Mouse (Mus musculus) embryonic stem cell, embryonic (primary cell): ENCODE measurements around the gene Plekhg5.

Source experiments
- CTCF ChIA-PET, 4 experiments: fragments of 300-600 bp in 2 of 4; fragments of 350-600 bp in 2 of 4; sonication (Branson Sonifier 250); formaldehyde crosslinking; loops; one replicate each; lab custom pipeline; 2022; ENCODE audit warnings: inconsistent platforms in 2 of 4; lab: Charles Lee
- POLR2A ChIA-PET, 4 experiments: fragments of 300-600 bp in 2 of 4; fragments of 350-600 bp in 2 of 4; sonication (Branson Sonifier 250); formaldehyde crosslinking; loops; one replicate each; lab custom pipeline; 2022; ENCODE audit warnings: antibody characterized with exemption in 4 of 4, inconsistent platforms in 1 of 4; lab: Charles Lee

The Plekhg5 gene

GRCm38 (mm10) chr4:152079931-152080330 lies 7.6 kb downstream of the Plekhg5 start:
- ChIA-PET POLR2A (interaction anchor here in 2 of 4 experiments (1.0 to 1.7 kb wide), 4 partner anchors 17 to 60 kb away, joined by 3 to 6 read pairs (median 4); no protein-coding TSS in a partner anchor), CTCF (interaction anchor here in 2 of 4 experiments (0.7 to 1.6 kb wide), 4 partner anchors 16 to 107 kb away, joined by 3 to 5 read pairs (median 4); no protein-coding TSS in a partner anchor)

- POLR2A ChIA-PET: interaction anchor here in 3 of 4 experiments (0.5 to 1.7 kb wide), 10 partner anchors 9 to 241 kb away, joined by 3 to 6 read pairs (median 4); partner anchors contain the start of gene Phf13 (in 1 of the 3)
Measured at GRCm38 (mm10) chr4:152083611-152084220, 11.4 kb downstream of the Plekhg5 start.

GRCm38 (mm10) chr4:152084616-152085015 lies 12.3 kb downstream of the Plekhg5 start:
- POLR2A ChIA-PET: interaction anchor here in 3 of 4 experiments (0.6 to 1.7 kb wide), 7 partner anchors 8 to 450 kb away, joined by 3 to 6 read pairs (median 3); partner anchors contain the start of gene Phf13 (in 1 of the 3)

More at GRCm38 (mm10) chr4:152083611-152084220, 11.4 kb downstream of the Plekhg5 start:
- CTCF ChIA-PET: interaction anchor here in 3 of 4 experiments (0.5 to 1.1 kb wide), 4 partner anchors 39 to 235 kb away, joined by 3 to 4 read pairs (median 4); partner anchors contain the start of gene Rnf207 (in 1 of the 3)

GRCm38 (mm10) chr4:152086505-152087210 lies 14.4 kb downstream of the Plekhg5 start:
- POLR2A ChIA-PET: interaction anchor here in 3 of 4 experiments (0.6 to 4.0 kb wide), 8 partner anchors 12 to 90 kb away, joined by 3 to 33 read pairs (median 6); partner anchors contain the start of genes Klhl21 (in 1 of the 3) and Phf13 (in 1 of the 3)
- CTCF ChIA-PET: interaction anchor here in 3 of 4 experiments (0.6 to 1.9 kb wide), 6 partner anchors 11 to 153 kb away, joined by 3 to 15 read pairs (median 4); partner anchors contain the start of genes Dnajc11 (in 1 of the 3) and Nol9 (in 1 of the 3)

More at GRCm38 (mm10) chr4:152084616-152085015, 12.3 kb downstream of the Plekhg5 start:
- CTCF ChIA-PET: interaction anchor here in 2 of 4 experiments (0.6 to 1.7 kb wide), 6 partner anchors 10 to 1847 kb away, joined by 3 to 6 read pairs (median 4); no protein-coding TSS in a partner anchor

GRCm38 (mm10) chr4:152087211-152088081 lies 15.1 kb downstream of the Plekhg5 start:
- POLR2A ChIA-PET: interaction anchor here (0.6 to 4.0 kb wide), 39 partner anchors 9 to 263 kb away, joined by 3 to 33 read pairs (median 5); partner anchors contain the start of genes Nol9 (in 2 of the 4), Camta1 (in 1 of the 4), Icmt (in 1 of the 4) and Klhl21 (in 1 of the 4)
- CTCF ChIA-PET: interaction anchor here in 3 of 4 experiments (0.7 to 2.0 kb wide), 22 partner anchors 9 to 154 kb away, joined by 3 to 15 read pairs (median 4); partner anchors contain the start of genes Dnajc11 (in 1 of the 3) and Nol9 (in 1 of the 3)

GRCm38 (mm10) chr4:152088133-152088532 lies 15.8 kb downstream of the Plekhg5 start:
- CTCF ChIA-PET: interaction anchor here (0.6 to 2.0 kb wide), 25 partner anchors 8 to 478 kb away, joined by 3 to 15 read pairs (median 4); partner anchors contain the start of genes Nol9 (in 2 of the 4) and Dnajc11 (in 1 of the 4)
- POLR2A ChIA-PET: interaction anchor here (0.6 to 4.0 kb wide), 42 partner anchors 8 to 262 kb away, joined by 3 to 33 read pairs (median 5); partner anchors contain the start of genes Nol9 (in 2 of the 4), Camta1 (in 1 of the 4), Icmt (in 1 of the 4) and Klhl21 (in 1 of the 4)

- CTCF ChIA-PET: interaction anchor here (0.6 to 2.0 kb wide), 22 partner anchors 8 to 479 kb away, joined by 3 to 15 read pairs (median 4); partner anchors contain the start of gene Nol9 (in 2 of the 4)
- POLR2A ChIA-PET: interaction anchor here (0.6 to 4.0 kb wide), 40 partner anchors 8 to 262 kb away, joined by 3 to 33 read pairs (median 5); partner anchors contain the start of genes Nol9 (in 2 of the 4), Tnfrsf25 (in 2 of the 4), Camta1 (in 1 of the 4) and Icmt (in 1 of the 4)
Measured at GRCm38 (mm10) chr4:152088556-152089120, 16.3 kb downstream of the Plekhg5 start.

- POLR2A ChIA-PET: interaction anchor here in 3 of 4 experiments (0.7 to 4.0 kb wide), 14 partner anchors 8 to 81 kb away, joined by 3 to 33 read pairs (median 4); partner anchors contain the start of gene Klhl21 (in 1 of the 3)
- CTCF ChIA-PET: interaction anchor here (0.5 to 1.6 kb wide), 9 partner anchors 10 to 122 kb away, joined by 3 to 13 read pairs (median 4); no protein-coding TSS in a partner anchor
Measured at GRCm38 (mm10) chr4:152090191-152090590, 17.9 kb downstream of the Plekhg5 start.

- ChIA-PET POLR2A (interaction anchor here in 3 of 4 experiments (0.6 to 2.5 kb wide), 16 partner anchors 9 to 159 kb away, joined by 3 to 9 read pairs (median 5); partner anchors contain the start of genes Dnajc11 (in 1 of the 3) and Tnfrsf25 (in 1 of the 3)), CTCF (interaction anchor here (0.6 to 2.7 kb wide), 15 partner anchors 10 to 120 kb away, joined by 3 to 21 read pairs (median 3); partner anchors contain the start of genes Nol9 (in 1 of the 4) and Phf13 (in 1 of the 4))
Measured at GRCm38 (mm10) chr4:152092751-152093293, 20.5 kb downstream of the Plekhg5 start.

GRCm38 (mm10) chr4:152094233-152094632 lies 21.9 kb downstream of the Plekhg5 start:
- ChIA-PET CTCF (interaction anchor here (0.6 to 2.7 kb wide), 10 partner anchors 9 to 1431 kb away, joined by 3 to 21 read pairs (median 4); partner anchors contain the start of gene Nol9 (in 1 of the 4)), POLR2A (interaction anchor here in 3 of 4 experiments (0.6 to 2.1 kb wide), 8 partner anchors 9 to 561 kb away, joined by 3 to 9 read pairs (median 4); no protein-coding TSS in a partner anchor)

- POLR2A ChIA-PET: interaction anchor here (0.6 to 4.7 kb wide), 14 partner anchors 8 to 420 kb away, joined by 3 to 33 read pairs (median 3); partner anchors contain the start of gene Tnfrsf25 (in 1 of the 4)
- CTCF ChIA-PET: interaction anchor here (0.5 to 4.1 kb wide), 39 partner anchors 8 to 1846 kb away, joined by 3 to 24 read pairs (median 3); partner anchors contain the start of genes Nol9 (in 2 of the 4), Plekhg5 (in 1 of the 4) and Tas1r1 (in 1 of the 4)
Measured at GRCm38 (mm10) chr4:152095937-152096910, 23.9 kb downstream of the Plekhg5 start.

GRCm38 (mm10) chr4:152096927-152097326 lies 24.6 kb downstream of the Plekhg5 start:
- POLR2A ChIA-PET: interaction anchor here in 3 of 4 experiments (0.6 to 4.7 kb wide), 12 partner anchors 8 to 421 kb away, joined by 3 to 33 read pairs (median 3); partner anchors contain the start of gene Tnfrsf25 (in 1 of the 3)
- CTCF ChIA-PET: interaction anchor here (0.5 to 4.1 kb wide), 26 partner anchors 9 to 1847 kb away, joined by 3 to 24 read pairs (median 3); partner anchors contain the start of genes Nol9 (in 1 of the 4) and Tas1r1 (in 1 of the 4)

- ChIA-PET POLR2A (interaction anchor here in 3 of 4 experiments (0.5 to 4.7 kb wide), 23 partner anchors 8 to 339 kb away, joined by 3 to 33 read pairs (median 4); no protein-coding TSS in a partner anchor), CTCF (interaction anchor here (0.6 to 4.1 kb wide), 28 partner anchors 9 to 246 kb away, joined by 3 to 24 read pairs (median 6); partner anchors contain the start of genes Nol9 (in 1 of the 4) and Tas1r1 (in 1 of the 4))
Measured at GRCm38 (mm10) chr4:152097911-152098799, 25.9 kb downstream of the Plekhg5 start.
